Mouse (Mus musculus) stomach, postnatal 0 days (tissue): ENCODE data around the gene Gmpr.

Source experiments
- CTCF ChIP-seq: IDR thresholded peaks from 2 replicates; pipeline ENCODE4 v1.5.1; 2016; ENCODE audit warnings: antibody characterized with exemption, low read depth, mild to moderate bottlenecking, moderate library complexity
- EP300 ChIP-seq: optimal IDR thresholded peaks from 2 replicates; pipeline ENCODE3; 2016; ENCODE audit warnings: antibody characterized with exemption

GRCm38 (mm10) chr13:45546946-45547345 is 39.7 kb downstream of the Gmpr start:
- TF ChIP-seq EP300 = no peak
- no peak for TF ChIP-seq CTCF
